Mouse (Mus musculus): ENCODE measurements around the gene Ints7.

GRCm38 (mm10) chr1:191634116-191634515 is 58.7 kb downstream of the Ints7 start:
- TF ChIP-seq CTCF (IDR thresholded peaks at IDR 0.05; ENCODE audit: low read depth, low read length), result no peak
- TF ChIP-seq GATA2 (IDR thresholded peaks at IDR 0.05; ENCODE audit: borderline replicate concordance, low read depth, low read length), result no peak
- no peak for TF ChIP-seq GATA1 (IDR thresholded peaks at IDR 0.05; ENCODE audit: borderline replicate concordance, low read length)
- TF ChIP-seq TAL1 (conservative IDR thresholded peaks at IDR 0.05; ENCODE audit: low read depth, low read length), result no peak

Measured in G1E (cell line).